Mouse (Mus musculus) liver, embryonic 14.5 days (tissue): ENCODE data around the gene Nme3.

Experiments
- CTCF ChIP-seq: IDR thresholded peaks from 2 replicates; pipeline ENCODE4 v1.5.1; 2016; ENCODE audit warnings: antibody characterized with exemption, low read depth, control low read depth
- EP300 ChIP-seq: IDR thresholded peaks from 2 replicates; pipeline ENCODE4 v1.6.1; 2016; ENCODE audit warnings: antibody characterized with exemption, low read depth

DNA sequence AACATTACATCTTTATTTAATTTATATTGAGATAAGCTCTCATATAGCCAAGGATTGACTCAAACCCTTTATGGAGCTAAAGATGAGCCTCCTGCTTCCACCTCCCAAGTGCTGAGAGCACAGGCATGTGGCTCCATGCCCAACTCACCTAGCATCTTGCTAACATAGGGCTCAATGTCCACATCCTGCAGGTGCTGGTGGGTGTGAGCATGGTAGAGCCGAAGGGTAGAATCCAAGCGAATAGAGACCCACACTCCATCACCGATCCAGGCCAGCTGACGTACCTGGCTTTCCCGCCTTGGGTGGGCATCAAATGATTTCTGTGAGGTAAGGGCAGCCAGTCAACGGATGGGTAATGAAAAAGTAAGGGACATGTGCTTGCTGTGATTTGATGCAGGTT is 3.7 kb downstream of the Nme3 start:
- TF ChIP-seq EP300, result no peak
- TF ChIP-seq CTCF, result no peak
